Mouse (Mus musculus) midbrain, embryonic 13.5 days (tissue): ENCODE measurements at regions not wholly inside any gene's neighbourhood (a gene's known extent, or its start where the extent isn't known, plus 50 kb on each side); places are given as distances from the start of the nearest gene placed in this dataset.
"Not testable (repeated sequence)": the region's sequence is repeated elsewhere in the genome, so short reads cannot be mapped to it uniquely, and the experiment has no call there.

Experiments
- ATAC-seq: fragments of 200-750 bp; cut with Nextera tagmentation; 2 replicates; pipeline ENCODE4 v1.8.0; 2017; ENCODE audit warnings: mild to moderate bottlenecking, moderate TSS enrichment, moderate library complexity
- H3K27ac ChIP-seq: fragments of 300-500 bp; sonication (generic); 2 replicates; pipeline ENCODE4 v1.5.1; 2015; ENCODE audit warnings: inconsistent platforms, mild to moderate bottlenecking, moderate library complexity
- H3K27me3 ChIP-seq: fragments of 300-500 bp; sonication (generic); 2 replicates; pipeline ENCODE4 v1.6.1; 2015; ENCODE audit warnings: mild to moderate bottlenecking, inconsistent platforms
- H3K36me3 ChIP-seq: fragments of 300-500 bp; sonication (generic); 2 replicates; pipeline ENCODE4 v1.6.1; 2015; ENCODE audit warnings: mild to moderate bottlenecking, inconsistent platforms
- H3K4me1 ChIP-seq: fragments of 300-500 bp; sonication (generic); replicated peaks from 2 replicates; pipeline ENCODE4 v1.6.1; 2015; ENCODE audit warnings: inconsistent platforms
- H3K4me2 ChIP-seq: fragments of 300-500 bp; sonication (generic); replicated peaks from 2 replicates; pipeline ENCODE4 v1.6.1; 2015; ENCODE audit warnings: moderate library complexity, mild to moderate bottlenecking, inconsistent platforms
- H3K4me3 ChIP-seq: fragments of 300-500 bp; sonication (generic); replicated peaks from 2 replicates; pipeline ENCODE4 v1.5.1; 2015; ENCODE audit warnings: mild to moderate bottlenecking, inconsistent platforms
- H3K9ac ChIP-seq: fragments of 300-500 bp; sonication (generic); replicated peaks from 2 replicates; pipeline ENCODE4 v1.6.1; 2015; ENCODE audit warnings: mild to moderate bottlenecking, inconsistent platforms
- H3K9me3 ChIP-seq: fragments of 300-500 bp; sonication (generic); 2 replicates; pipeline ENCODE4 v1.6.1; 2016; ENCODE audit warnings: mild to moderate bottlenecking, inconsistent platforms
- WGBS: fragments of 180-500 bp; shearing (Covaris S2); methylation state at CpG from one replicate; pipeline ENCODE4 v1.1.7; 2015; 5-methylcytosine and 5-hydroxymethylcytosine counted together

DNA sequence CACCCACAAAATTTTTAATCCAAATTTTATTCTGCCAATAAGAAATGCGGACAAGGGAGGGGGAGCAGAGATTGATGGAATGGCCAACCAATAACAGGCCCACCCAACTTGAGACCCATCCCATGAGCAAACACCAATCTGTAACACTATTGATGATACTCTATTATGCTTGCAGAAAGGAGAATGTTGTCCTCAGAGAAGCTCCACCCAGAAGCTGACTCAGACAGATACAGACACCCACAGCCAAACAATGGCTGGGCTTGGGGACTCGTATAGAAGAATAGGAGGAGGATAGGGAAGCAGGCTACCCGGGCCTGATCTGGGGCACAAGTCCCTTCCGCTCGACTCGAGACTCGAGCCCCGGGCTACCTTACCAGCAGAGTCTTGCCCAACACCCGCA lies 251.7 kb upstream of the Ift57 start:
- 99% methylated on average over 8 of the region's 9 CpGs for WGBS
- not testable (repeated sequence) for H3K36me3 ChIP-seq, H3K4me3 ChIP-seq, H3K4me2 ChIP-seq, H3K9me3 ChIP-seq, H3K9ac ChIP-seq, H3K27ac ChIP-seq, H3K4me1 ChIP-seq, ATAC-seq, H3K27me3 ChIP-seq

DNA sequence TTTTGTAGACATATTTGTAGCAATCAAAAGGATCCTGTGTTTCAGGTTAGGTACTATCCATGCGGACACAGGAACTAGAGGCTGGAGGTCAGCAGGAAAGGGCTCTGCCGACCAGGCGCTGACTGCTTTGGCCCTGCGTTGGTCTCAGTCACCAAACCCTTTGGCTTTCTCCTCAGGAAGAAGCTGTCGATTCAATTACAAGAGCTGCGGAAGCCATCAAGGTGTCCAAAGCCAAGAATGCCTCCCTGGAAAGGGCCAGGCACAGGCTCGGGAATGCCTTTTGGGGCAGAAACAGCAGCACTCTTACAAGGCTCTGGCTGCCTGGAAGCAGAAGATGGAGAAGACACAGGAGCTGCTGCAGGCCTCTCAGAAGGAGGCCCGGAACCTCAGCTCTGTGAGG lies 205.2 kb upstream of the Ift57 start:
- no peak for ATAC-seq
- no peaks in the 10 kb centered on the region for H3K9me3 ChIP-seq
- no peak overlapping the region for H3K4me2 ChIP-seq
- no peak overlapping the region for H3K9ac ChIP-seq
- H3K4me1 ChIP-seq = no peaks in the 10 kb centered on the region
- 92% methylated on average over 8 of the region's 8 CpGs for WGBS
- no peak overlapping the region for H3K4me3 ChIP-seq
- H3K27me3 ChIP-seq = no peaks in the 10 kb centered on the region
- H3K36me3 ChIP-seq = no peaks in the 10 kb centered on the region
- no peak overlapping the region for H3K27ac ChIP-seq

DNA sequence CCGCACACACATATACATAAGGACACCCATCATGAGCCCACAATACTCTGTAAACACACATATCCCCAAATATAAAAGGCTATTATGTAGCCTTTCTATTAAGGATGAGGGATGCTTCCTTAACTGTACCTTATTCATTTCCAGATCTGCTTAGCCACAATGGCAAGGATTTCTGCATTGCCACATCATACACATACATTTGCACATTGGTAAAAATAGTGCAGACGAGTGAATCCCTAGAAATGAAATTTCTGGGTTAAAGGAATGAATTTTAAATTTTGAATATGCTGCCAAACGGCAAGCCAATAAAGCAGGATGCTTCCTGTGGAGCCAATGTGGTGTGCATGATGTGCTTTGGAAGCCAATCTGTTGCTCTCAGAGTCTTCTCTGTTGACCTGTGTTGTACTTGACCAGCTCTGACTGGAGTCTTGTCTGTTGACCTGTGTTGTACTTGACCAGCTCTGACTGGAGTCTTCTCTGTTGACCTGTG lies 201.5 kb upstream of the Ift57 start:
- Histone ChIP-seq H3K9me3 (no peaks in the 10 kb centered on the region), H3K4me3 (no peak overlapping the region), H3K9ac (no peak overlapping the region), H3K4me1 (no peaks in the 10 kb centered on the region), H3K27me3 (no peaks in the 10 kb centered on the region), H3K27ac (no peak overlapping the region), H3K4me2 (no peak overlapping the region), H3K36me3 (no peaks in the 10 kb centered on the region)
- WGBS = 84% methylated on average over 3 of the region's 3 CpGs
- no peak for ATAC-seq

DNA sequence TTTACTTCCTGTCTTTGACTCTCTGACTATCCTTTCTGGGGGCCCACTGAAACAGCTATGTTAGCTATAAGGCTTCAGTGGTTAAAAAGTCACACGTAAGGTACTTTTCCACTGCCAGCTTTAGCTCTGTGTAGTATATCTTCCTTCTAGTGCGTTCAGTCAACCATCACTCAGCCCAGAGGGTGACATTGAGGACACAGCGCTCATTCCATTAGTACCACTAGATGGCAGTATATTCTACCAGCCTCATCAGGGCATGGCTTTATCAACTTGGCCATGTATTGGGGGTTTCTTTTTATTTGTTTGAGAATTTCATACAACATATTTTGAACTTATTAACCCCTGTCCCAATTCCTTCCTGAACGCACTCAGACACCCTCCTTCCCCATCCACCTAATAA lies 198.2 kb upstream of the Ift57 start:
- peak; percentile 82; the same call in 1 of the 2 replicates for ATAC-seq
- no peaks in the 10 kb centered on the region for H3K9me3 ChIP-seq
- 41% methylated on average over 4 of the region's 4 CpGs for WGBS
- no peak overlapping the region for H3K4me3 ChIP-seq
- H3K36me3 ChIP-seq = no peaks in the 10 kb centered on the region
- no peak overlapping the region for H3K4me2 ChIP-seq
- H3K4me1 ChIP-seq = peaks cover 5% of the 10 kb centered on the region; the same call in 1 of the 2 replicates
- H3K9ac ChIP-seq = no peak overlapping the region
- H3K27ac ChIP-seq = no peak overlapping the region
- H3K27me3 ChIP-seq = no peaks in the 10 kb centered on the region

DNA sequence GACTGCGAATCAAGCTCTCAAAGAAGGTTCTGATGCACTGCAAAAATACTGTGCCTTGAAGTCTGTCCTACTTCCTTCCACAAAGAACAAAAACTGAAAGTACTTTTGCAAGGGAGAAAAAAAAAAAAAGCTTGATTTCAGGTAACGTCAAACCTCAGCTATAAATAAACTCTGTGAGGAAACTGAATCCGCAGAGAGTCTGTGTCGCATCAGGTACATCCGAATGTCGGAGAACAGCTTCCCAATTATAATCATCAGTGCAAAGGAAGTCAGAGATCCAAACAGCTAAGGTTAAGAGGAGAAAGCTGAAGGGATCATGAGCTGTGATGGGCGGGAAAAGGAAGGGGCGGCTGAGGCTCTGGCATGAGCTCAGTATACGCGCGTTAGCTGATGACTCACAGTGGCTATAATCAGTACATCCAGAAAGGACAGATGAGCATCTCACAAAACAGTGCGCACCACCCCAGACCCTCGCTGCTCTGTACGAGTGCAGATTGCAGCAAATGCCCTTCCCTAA lies 195.1 kb upstream of the Ift57 start:
- Histone ChIP-seq H3K27me3 (no peaks in the 10 kb centered on the region), H3K27ac (no peak overlapping the region), H3K9me3 (no peaks in the 10 kb centered on the region), H3K4me2 (no peak overlapping the region), H3K4me3 (no peak overlapping the region), H3K36me3 (no peaks in the 10 kb centered on the region), H3K4me1 (peaks cover 5% of the 10 kb centered on the region; the same call in 1 of the 2 replicates), H3K9ac (no peak overlapping the region)
- 89% methylated on average over 14 of the region's 14 CpGs for WGBS
- ATAC-seq = no peak

DNA sequence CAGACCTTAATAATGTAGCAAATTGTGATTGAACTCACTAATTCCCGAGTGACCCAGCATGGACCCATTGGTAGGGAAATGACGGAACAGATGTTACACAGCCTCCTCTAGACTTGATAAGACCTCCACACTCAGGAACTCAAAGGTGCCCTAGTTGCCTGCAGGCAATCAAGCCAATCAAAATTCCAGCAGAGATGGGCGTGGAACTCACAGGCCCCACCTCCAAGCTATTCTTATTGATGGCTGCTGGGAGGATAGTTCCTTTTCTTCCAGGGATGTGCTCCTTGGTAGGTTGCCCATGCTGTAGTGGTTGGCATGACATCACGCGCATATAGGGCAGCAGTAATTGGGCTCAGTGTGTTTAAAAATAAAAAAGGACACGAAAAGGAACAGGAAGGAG lies 194.4 kb upstream of the Ift57 start:
- WGBS = 92% methylated on average over 6 of the region's 6 CpGs

DNA sequence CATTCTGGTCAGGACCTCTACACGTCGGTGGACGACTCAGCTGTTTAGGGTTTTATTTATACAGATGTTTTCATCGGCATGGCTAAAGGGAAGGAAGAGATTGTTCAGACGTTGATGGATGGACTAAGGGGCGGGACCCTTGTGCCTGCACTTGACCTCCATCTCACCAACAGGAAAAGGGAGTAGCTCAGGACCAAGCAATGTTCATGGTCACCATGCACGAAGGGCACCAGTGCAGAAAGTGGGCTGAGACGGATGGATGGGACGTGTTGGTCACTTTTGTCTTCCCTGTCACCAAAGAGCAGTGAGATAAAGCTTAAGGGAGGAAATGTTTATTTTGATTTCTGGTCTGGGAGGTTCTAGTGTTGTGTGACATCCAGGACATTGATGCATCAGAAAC lies 193.8 kb upstream of the Ift57 start:
- Histone ChIP-seq H3K27me3 (no peaks in the 10 kb centered on the region), H3K27ac (no peak overlapping the region), H3K4me3 (no peak overlapping the region), H3K9ac (no peak overlapping the region), H3K4me1 (peaks cover 5% of the 10 kb centered on the region; the same call in 1 of the 2 replicates), H3K36me3 (no peaks in the 10 kb centered on the region), H3K9me3 (no peaks in the 10 kb centered on the region), H3K4me2 (no peak overlapping the region)
- no peak for ATAC-seq
- WGBS = 91% methylated on average over 9 of the region's 9 CpGs

More for the DNA sequence above, 194.4 kb upstream of the Ift57 start:
- Histone ChIP-seq H3K4me2 (no peak overlapping the region), H3K9me3 (no peaks in the 10 kb centered on the region), H3K27ac (no peak overlapping the region), H3K27me3 (no peaks in the 10 kb centered on the region), H3K36me3 (no peaks in the 10 kb centered on the region), H3K4me1 (peaks cover 5% of the 10 kb centered on the region; the same call in 1 of the 2 replicates), H3K9ac (no peak overlapping the region), H3K4me3 (no peak overlapping the region)
- ATAC-seq = peak; percentile 20; the same call in 1 of the 2 replicates

DNA sequence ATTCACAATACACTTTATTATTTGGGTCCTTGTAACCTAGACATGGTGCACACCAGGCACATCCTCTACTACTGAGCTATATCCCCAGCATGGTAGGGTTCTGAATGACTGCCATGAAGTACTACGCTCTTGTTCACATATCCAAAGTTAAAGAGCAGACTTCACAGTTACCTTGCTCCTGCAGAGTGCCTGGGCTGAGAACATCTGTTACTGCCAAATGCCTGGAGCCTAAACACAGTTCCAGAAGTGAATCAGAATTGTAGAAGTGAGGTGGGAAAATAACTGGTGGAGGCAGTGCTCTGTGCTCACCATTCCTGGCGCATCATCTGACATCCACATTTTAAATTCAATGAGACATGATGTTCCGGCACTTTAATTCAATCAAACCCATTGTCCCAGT lies 180.2 kb upstream of the Ift57 start:
- H3K27me3 ChIP-seq = no peaks in the 10 kb centered on the region
- H3K27ac ChIP-seq = no peak overlapping the region
- H3K9me3 ChIP-seq = no peaks in the 10 kb centered on the region
- no peak overlapping the region for H3K4me2 ChIP-seq
- H3K4me1 ChIP-seq = no peaks in the 10 kb centered on the region
- H3K36me3 ChIP-seq = no peaks in the 10 kb centered on the region
- ATAC-seq = no peak
- H3K4me3 ChIP-seq = no peak overlapping the region
- H3K9ac ChIP-seq = no peak overlapping the region
- WGBS = 92% methylated on average over 3 of the region's 3 CpGs

DNA sequence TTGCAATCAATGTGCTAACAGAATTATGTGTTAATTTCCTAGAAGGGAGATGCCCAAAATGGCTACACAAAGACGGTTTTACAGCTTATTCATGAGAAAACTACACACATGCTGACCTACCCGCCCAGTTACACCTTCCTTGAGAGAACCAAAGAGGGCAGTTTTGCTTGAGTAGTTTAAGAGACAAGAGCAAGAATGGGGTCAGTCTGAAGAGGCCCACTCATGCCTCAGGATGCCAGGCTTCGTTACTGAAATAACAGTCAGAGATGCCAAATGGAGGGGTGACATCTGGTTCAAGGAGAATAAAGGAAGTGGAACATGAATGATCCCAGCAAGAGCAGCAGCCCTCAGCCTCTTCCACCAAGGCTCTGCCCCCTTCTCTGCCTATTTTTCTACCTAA lies 178.6 kb upstream of the Ift57 start:
- ATAC-seq = no peak
- no peak overlapping the region for H3K9ac ChIP-seq
- no peak overlapping the region for H3K4me3 ChIP-seq
- H3K4me2 ChIP-seq = no peak overlapping the region
- no peak overlapping the region for H3K27ac ChIP-seq
- no peaks in the 10 kb centered on the region for H3K36me3 ChIP-seq
- H3K9me3 ChIP-seq = no peaks in the 10 kb centered on the region
- no peaks in the 10 kb centered on the region for H3K4me1 ChIP-seq
- 68% methylated on average over 3 of the region's 3 CpGs for WGBS
- no peaks in the 10 kb centered on the region for H3K27me3 ChIP-seq

DNA sequence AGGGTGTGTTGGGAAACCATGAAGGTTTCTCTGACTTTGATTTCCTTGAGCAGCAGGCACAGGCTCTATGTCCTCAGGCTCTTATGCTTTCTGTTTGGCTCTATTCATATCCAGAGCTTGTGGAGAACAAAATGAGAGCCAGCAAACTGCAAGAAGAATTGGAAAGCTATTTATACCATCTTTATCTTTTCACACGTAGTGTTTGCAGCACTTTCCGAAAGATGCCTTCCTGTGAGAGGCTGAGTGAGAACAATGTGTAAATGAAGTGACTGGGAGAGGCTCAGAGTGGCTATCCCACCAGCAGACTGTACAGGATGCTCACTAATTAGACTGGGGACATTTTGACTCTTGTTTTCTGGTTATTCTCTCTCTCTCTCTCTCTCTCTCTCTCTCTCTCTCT lies 177.3 kb upstream of the Ift57 start:
- Histone ChIP-seq H3K36me3 (no peaks in the 10 kb centered on the region), H3K9me3 (no peaks in the 10 kb centered on the region), H3K9ac (no peak overlapping the region), H3K4me1 (no peaks in the 10 kb centered on the region), H3K27ac (no peak overlapping the region), H3K27me3 (no peaks in the 10 kb centered on the region), H3K4me2 (no peak overlapping the region), H3K4me3 (no peak overlapping the region)
- 89% methylated on average over 2 of the region's 2 CpGs for WGBS
- ATAC-seq = no peak

DNA sequence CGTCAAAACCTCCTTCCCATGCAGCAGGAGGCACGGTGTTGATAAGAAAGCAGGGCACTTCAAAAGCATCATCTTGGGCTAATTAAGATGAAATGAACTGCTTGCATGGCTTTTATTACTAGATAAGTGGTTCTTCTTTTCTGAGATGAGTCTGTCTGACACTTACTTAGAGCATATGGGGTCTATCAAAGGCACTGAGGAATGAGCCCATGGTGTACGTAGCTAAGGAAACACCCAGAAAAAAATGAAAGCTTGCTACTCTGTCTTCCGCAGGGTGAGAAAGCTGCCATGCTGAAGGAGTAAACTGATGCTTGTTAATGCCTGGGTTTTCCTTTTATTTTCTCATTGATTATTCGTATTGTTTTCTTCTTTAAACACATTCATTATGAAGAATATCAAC lies 176.5 kb upstream of the Ift57 start:
- no peak for ATAC-seq
- H3K9ac ChIP-seq = no peak overlapping the region
- H3K36me3 ChIP-seq = no peaks in the 10 kb centered on the region
- H3K27ac ChIP-seq = no peak overlapping the region
- WGBS = 74% methylated on average over 5 of the region's 5 CpGs
- no peak overlapping the region for H3K4me3 ChIP-seq
- H3K4me1 ChIP-seq = no peaks in the 10 kb centered on the region
- no peak overlapping the region for H3K4me2 ChIP-seq
- no peaks in the 10 kb centered on the region for H3K9me3 ChIP-seq
- no peaks in the 10 kb centered on the region for H3K27me3 ChIP-seq

DNA sequence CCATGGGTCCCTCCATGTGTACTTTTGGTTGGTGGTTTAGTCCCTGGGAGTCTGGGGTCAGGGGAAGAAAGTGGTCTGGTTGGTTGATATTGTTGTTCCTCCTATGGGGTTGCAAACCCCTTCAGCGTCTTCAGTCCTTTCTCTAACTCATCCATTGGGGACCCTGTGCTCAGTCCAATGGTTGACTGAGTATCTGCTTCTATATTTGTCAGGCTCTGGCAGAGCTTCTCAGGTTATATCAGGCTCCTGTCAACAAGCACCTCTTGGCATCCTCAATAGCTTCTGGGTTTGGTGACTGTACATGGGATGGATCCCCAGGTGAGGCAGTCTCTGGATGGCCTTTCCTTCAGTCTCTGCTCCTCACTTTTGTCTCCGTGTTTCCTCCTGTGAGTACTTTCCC lies 170.4 kb upstream of the Ift57 start:
- not testable (repeated sequence) for H3K9me3 ChIP-seq, H3K27ac ChIP-seq, H3K36me3 ChIP-seq, H3K4me2 ChIP-seq, H3K27me3 ChIP-seq, H3K9ac ChIP-seq, ATAC-seq, H3K4me3 ChIP-seq, H3K4me1 ChIP-seq
- WGBS = 90% methylated on average over 2 of the region's 2 CpGs

DNA sequence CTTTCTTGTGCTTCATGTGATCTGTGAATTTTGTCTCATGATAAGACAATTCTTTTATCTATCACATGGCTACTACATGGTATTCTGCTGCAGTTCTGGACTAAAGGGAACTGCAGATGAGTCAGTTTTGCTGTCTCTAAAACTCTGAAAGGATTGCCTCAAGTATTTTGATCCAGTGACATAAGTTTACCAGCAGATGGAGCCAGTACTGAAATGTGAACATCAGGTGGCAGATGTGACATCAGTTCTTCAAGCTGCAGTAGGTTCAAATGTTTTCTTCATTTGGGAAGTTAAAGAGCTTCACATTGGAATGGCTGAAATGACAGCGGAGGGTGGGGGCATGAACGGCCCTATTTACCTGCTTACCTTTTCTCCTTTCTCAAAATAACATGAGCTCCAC lies 170.0 kb upstream of the Ift57 start:
- no peak overlapping the region for H3K9ac ChIP-seq
- H3K4me3 ChIP-seq = no peak overlapping the region
- no peak overlapping the region for H3K27ac ChIP-seq
- no peaks in the 10 kb centered on the region for H3K9me3 ChIP-seq
- H3K4me1 ChIP-seq = 0 out of 2 replicates have a peak, but pooled peaks cover 5% of the 10 kb centered on the region
- no peaks in the 10 kb centered on the region for H3K27me3 ChIP-seq
- no peak overlapping the region for H3K4me2 ChIP-seq
- WGBS = 72% methylated on average over 2 of the region's 2 CpGs
- no peak for ATAC-seq
- no peaks in the 10 kb centered on the region for H3K36me3 ChIP-seq
